Mouse (Mus musculus) heart, postnatal 4 days (tissue): ENCODE measurements around the gene Ehd2. TPM values are rescaled to one million over a fixed set of nuclear protein-coding genes. Genes with fewer than 3 reads are reported as not detected.
"Not testable (repeated sequence)": the region's sequence is repeated elsewhere in the genome, so short reads cannot be mapped to it uniquely, and the experiment has no call there.

Experiments used
- DNase-seq: peaks from one replicate; pipeline ENCODE4 v3.0.0; 2021
- total RNA-seq, 2 experiments: library from RNA; stranded (reverse); gene quantifications; 2 replicates each; pipeline ENCODE4 v1.2.3; 2021

The Ehd2 gene
- total RNA-seq, 2 experiments from 2014 or later, result 193 to 197 TPM

DNA sequence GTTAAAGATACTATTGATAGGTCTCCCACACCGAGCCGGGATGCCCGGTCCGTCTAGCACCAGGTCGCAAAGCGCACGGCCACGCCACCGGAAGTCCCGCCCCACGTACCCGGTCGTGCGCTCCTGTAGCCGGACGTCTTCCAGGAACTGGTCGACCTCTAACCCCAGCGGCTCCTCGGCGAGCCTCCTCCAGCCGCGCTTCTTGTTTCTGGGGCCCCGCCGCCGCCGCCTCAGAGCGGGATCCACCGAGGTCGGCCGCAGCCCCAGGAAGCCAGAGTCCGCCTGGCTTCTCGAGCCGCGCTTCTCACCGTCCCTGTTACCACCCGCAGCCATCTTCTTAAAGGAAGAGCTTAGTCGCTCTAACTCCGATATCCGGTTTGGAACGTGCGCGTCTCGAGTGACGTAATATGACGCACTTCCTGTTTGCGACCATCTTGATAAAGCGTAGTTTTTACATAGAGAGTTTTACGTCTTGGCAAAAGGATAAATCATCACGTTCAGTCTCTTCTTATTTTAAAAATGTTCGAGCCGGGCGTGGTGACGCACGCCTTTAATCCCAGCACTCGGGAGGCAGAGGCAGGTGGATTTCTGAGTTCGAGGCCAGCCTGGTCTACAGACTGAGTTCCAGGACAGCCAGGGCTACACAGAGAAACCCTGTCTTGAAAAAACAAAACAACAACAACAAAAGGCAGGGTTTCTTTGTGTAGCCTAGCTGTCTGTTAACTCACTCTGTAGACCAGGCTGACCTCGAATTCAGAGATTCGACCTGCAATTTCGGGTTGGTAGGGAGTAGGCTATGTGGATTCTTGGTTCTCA is 21.4 kb downstream of the Ehd2 start, which contains the start of gene Nop53:
TSS of gene Nop53 (minus strand) at position 354 of the 816 bp plus-strand sequence.
- peak; percentile 90 for DNase-seq

DNA sequence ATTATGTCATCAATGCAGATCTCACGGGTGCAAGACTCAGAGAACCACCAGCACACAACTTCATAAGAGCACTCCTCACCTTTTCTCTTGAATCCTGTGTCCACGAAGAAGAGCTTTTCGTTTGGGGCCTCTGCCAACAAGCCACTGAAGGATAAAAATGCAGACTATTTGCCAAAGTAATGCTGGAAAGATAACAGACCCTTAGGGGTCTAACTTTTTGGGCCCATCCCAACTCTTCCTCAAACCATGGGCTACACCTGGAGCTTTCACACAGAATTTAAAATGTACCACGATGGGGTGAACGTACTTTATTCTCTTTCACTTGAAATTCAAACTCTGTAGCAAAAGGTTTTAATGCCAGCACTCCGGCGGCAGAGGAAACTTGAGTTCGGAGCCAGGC is 22.2 kb downstream of the Ehd2 start:
- DNase-seq, result no peak

- DNase-seq, result no peak
These were observed 23.1 kb downstream of the Ehd2 start for GRCm38 (mm10) chr7:15944311-15944710.

DNA sequence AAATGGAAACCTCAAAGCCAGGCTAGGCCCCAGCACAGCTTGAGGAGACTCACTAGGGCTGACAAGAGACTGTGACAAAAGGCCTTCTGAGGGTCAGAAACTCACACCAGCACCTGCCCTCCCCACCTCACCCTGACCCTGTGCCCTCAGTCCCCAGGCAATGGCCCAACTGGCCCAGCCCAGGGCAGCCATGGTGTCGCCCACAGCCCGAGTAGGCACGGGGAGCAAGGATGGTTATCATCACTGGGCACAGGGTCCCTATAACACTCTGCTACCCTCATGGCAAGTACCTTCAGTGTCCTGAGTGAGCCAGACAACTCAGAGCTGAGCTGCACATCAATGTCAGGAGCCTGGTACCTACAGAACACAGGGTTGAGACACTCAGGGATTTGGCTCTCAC is 28.7 kb downstream of the Ehd2 start:
- DNase-seq, result no peak

- DNase-seq, result no peak
These were observed 29.9 kb downstream of the Ehd2 start for GRCm38 (mm10) chr7:15937491-15937890.

DNA sequence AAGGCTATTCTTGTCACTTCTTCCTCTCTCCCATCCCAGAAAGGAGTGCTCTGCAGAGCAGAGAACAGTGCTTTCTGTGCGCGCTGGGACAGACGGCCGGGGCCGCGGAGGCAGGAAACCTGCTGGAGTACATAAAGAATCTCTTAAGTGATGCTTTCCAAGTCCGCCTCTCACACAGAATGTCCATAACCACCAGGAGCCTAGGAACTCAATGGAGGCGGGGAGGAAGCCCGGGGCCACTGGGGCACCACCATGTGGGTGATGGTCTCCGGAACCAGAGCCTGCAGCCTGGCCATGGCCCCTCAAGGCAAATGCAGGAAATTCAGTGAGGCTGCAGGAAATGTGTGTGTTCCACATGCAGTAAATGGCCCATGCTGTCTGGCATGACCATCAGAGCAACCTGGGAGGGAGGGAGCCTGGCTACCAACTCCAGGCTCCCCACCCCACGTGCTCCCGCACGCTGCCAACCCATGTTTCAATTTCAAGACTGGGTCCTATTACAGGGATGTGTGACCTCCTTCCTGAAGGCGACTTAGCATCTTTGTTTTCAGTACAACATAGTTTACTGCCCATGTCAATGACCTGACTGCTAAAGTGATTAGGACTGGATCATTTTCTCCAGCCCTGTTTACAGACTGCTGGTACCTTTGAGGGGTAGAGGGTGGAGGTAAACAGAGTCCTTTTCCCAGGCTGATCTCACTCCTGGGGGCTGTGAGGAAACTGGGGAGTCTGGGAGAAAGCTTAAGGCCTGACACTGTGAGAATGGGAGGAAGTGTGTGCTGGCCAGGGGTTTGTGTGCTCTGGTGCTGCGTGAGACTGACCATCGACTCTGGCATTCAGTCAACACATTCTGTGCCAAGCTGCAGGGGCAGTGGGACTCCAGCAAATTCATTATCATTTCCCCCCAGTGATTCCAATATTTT is 33.7 kb downstream of the Ehd2 start:
- peak; percentile 69 for DNase-seq

- DNase-seq, result peak; percentile 7
These were observed 35.7 kb downstream of the Ehd2 start for GRCm38 (mm10) chr7:15931635-15932034.

DNA sequence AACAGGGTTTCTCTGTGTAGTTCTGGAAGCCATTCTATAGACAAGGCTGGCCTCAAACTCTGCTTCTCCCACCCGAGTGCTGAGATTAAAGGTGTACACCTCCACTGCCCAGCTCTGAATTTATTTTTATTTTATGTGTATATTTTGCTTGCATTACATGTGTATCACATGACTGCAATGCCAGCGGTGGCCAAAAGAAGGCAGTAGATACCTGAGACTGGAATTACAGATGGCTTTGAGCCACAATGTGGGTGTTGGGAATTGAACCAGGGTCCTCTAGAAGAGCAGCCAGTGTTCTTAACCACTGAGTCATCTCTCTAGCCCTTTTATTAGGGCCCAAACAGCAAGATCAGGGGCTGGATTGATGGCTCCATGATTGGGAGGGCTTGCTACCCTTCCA is 36.8 kb downstream of the Ehd2 start:
- peak; percentile 7 for DNase-seq

DNA sequence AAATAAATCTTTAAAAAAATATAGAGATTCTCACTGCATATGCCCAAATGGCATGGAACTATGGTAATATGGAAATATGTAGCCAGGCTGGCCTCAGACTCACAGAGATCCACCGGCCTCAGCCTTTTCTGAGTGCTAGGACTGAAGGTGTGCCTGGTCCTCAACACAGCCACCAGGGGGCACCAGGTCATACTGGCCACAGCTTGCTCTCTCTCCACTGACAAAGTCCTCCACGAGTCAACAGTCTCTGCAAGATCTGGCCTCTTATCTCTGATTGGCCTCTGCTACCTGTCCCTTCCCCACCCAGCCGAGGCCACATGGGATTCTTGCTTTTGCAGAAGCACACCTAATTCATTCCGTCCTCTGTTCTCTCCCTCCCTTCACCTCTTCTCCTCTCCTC is 37.5 kb downstream of the Ehd2 start:
- peak; percentile 82 for DNase-seq

- peak; percentile 91 for DNase-seq
These were observed 45.1 kb downstream of the Ehd2 start, which contains the start of gene Selenow for GRCm38 (mm10) chr7:15922220-15922773. Gene Selenow (minus strand): TSS chr7:15922402.

- no peak for DNase-seq
These were observed 45.6 kb downstream of the Ehd2 start for GRCm38 (mm10) chr7:15921796-15922195.

- no peak for DNase-seq
These were observed 46.6 kb downstream of the Ehd2 start for GRCm38 (mm10) chr7:15920645-15921190.

DNA sequence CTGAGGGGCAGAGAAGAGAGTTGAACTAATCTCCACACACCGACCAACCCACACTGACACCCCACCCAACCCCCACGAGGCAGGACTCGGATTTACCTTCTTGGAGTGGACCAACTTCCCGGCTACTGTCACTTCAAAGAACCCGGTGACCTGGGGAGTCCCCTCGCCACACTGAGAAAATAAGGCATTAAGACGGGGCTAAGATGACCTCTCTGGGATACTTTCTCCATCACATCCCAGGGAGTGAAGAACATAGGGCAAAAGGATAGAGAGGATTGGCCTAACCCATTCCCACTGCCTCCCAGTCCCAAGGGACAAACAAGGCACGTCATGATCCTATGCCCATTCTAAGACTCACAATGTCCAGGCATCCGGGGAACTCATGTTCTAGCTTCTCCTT is 47.4 kb downstream of the Ehd2 start:
- no peak for DNase-seq

DNA sequence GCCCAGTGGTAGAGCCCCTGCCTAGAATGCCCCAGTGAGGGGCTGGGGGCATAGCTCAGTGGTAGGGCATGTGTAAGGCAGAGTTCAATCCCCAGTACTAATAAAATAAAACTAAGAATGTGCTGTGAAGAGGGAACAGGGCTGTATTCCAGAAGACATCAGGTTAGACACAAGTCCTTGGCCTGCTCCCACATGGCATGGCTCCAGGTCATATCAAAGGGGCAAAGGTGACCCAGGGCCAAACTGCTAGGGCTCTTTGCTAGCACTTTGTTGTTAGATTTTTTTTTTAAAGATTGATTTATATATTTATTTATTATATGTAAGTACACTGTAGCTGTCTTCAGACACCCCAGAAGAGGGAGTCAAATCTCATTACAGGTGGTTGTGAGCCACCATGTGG is 49.0 kb downstream of the Ehd2 start:
- DNase-seq, result no peak

- DNase-seq, result no peak
These were observed 50.4 kb downstream of the Ehd2 start for GRCm38 (mm10) chr7:15916996-15917395.

DNA sequence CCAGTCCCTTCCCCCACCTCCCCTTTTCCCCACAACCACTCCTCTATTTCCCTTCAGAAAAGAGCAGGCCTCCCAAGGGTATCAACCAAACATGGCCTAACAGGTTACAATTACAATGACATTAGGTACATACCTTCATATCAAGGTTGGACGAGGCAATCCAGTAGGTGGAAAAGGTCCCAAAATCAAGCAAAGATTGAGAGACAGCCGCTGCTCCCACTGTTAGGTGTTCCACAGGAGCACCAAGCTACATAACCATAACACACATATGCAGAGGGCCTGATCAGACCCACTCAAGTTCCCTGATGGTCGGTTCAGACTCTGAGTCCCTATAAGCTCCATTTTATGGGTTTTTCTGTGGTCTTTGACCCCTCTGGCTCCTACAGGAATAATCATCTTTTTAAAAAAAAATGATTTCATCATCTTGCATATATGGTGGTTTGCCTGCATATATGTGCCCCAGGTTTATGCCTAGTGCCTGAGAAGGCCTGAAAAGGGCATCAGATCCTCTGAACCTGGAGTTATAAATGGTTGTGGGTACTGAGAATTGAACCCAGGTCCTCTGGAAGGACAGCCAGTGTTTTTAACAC is 51.1 kb downstream of the Ehd2 start:
- no peak for DNase-seq

GRCm38 (mm10) chr7:15915695-15916094 is 51.7 kb downstream of the Ehd2 start:
- DNase-seq, result not testable (repeated sequence)

- DNase-seq, result no peak
These were observed 52.6 kb downstream of the Ehd2 start for GRCm38 (mm10) chr7:15914751-15915150.

- DNase-seq, result peak; percentile 65
These were observed 53.1 kb downstream of the Ehd2 start for GRCm38 (mm10) chr7:15914252-15914651.

- DNase-seq, result peak; percentile 87
These were observed 55.2 kb downstream of the Ehd2 start for GRCm38 (mm10) chr7:15912183-15912582.

DNA sequence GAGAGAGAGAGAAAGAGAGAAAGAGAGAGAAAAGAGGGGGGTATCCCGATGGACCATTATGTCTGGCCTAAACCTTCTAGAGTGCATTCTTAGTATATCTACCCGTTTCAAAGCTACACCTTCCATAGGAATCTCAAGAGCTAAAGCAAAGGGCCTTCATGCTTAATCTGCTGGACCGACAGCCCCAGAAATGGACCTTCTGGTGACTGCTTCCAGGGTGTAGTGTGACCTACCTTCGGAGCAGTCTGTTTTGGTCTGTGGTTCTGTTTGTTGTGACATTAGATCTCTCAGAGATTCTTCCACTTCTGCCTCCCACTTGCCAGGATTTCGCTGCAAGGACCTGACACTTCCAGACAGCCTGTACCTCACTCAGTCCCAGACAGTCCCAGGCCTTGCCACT is 56.8 kb downstream of the Ehd2 start:
- no peak for DNase-seq

GRCm38 (mm10) chr7:15907971-15908590 is 59.3 kb downstream of the Ehd2 start:
- no peak for DNase-seq
